ENCODE assay signal across 22 mouse cellular contexts in the genomic region with DNA sequence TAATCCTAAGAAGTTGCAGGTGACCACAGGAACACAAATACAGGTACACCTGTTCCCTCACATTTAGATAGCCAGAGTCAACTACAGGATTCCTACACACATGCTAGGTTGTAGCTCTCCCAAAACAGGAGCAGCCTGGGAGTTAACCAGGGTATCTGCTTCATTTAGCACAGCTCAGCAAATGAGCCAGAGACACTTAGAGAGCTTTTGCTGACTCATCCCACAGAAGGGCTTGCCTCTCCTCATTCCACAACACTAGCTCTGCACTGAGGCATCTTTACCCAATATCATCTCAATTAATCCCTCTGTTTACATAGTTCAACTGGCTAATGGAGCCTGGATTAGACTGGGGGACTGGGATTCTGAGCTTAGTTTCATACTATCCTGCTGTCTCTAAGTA.
"Had no signal": no experiment of that assay in that cellular context is flagged by ENCODE, and none has a peak within 500 bp of the region (broad histone marks: within the 10 kb centered on the region; RNA-seq: fewer than 3 reads in every experiment).

No protein-coding gene starts in this region.

- H3K9ac ChIP-seq: limb, embryonic 12.5 days; limb, embryonic 15.5 days; liver, embryonic 14.5 days; liver, postnatal 0 days; lung, embryonic 14.5 days; midbrain, embryonic 13.5 days had no signal

- H3K27me3 ChIP-seq: limb, embryonic 12.5 days; limb, embryonic 15.5 days; midbrain, embryonic 13.5 days had no signal

- H3K9me3 ChIP-seq: limb, embryonic 12.5 days; limb, embryonic 15.5 days; midbrain, embryonic 13.5 days had no signal

- H3K4me3 ChIP-seq: layer of hippocampus, adult 2 months; limb, embryonic 12.5 days; limb, embryonic 15.5 days; midbrain, embryonic 13.5 days had no signal

- ATAC-seq: intestine, postnatal 0 days; liver, postnatal 0 days; lung, postnatal 0 days; midbrain, embryonic 13.5 days; midbrain, embryonic 16.5 days had no signal

- H3K36me3 ChIP-seq: limb, embryonic 12.5 days; limb, embryonic 15.5 days; midbrain, embryonic 13.5 days had no signal

- H3K4me1 ChIP-seq: limb, embryonic 12.5 days; limb, embryonic 15.5 days; midbrain, embryonic 13.5 days had no signal

- H3K4me2 ChIP-seq: limb, embryonic 12.5 days; limb, embryonic 15.5 days; liver, embryonic 11.5 days; lung, embryonic 14.5 days; midbrain, embryonic 13.5 days had no signal

- H3K27ac ChIP-seq: layer of hippocampus, adult 2 months; limb, embryonic 12.5 days; limb, embryonic 15.5 days; liver, embryonic 14.5 days; macrophage; midbrain, embryonic 13.5 days had no signal

- DNase-seq: kidney, adult 2 months; kidney, postnatal 10 days; kidney, postnatal 36 days; layer of hippocampus, adult 9-11 months; liver, postnatal 0 days; lung, embryonic 14.5 days; right cerebral cortex, adult 18-20 months; right cerebral cortex, postnatal 14 days; right cerebral cortex, postnatal 4 days; thymus, adult 2 months; thymus, postnatal 14 days; thymus, postnatal 4 days had no signal
